ENCODE assay signal across 8 mouse cellular contexts in the genomic region with DNA sequence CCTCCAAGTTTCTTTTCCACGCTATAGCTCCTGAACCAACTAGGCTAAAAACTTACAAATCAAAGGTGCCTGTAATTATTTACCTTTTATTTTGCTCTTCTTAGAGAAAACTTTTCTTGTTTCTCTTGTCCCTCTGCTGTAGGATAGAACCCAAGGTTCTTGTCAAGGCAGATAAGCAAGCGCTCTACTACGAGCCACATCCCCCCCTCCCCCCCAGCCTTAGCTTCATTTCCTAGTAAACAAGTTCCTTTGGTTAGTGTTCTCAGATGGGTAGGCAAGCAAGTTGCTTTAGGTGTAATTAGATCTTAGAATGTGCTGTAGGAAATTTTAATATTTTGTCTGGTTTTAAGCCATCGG. TPM values are rescaled to one million over a fixed set of nuclear protein-coding genes. Genes with fewer than 3 reads are reported as not detected.
DNase-seq lines count a peak whose midpoint lies in the region; ATAC-seq and TF ChIP-seq lines count a peak whose summit lies in the region.

No protein-coding gene starts in this region.

- H3K4me3 ChIP-seq in heart, postnatal 0 days (ENCODE audit: low read depth, low read length): peak overlapping the region; percentile 94
- peak overlapping the region; percentile 91 for H3K4me3 ChIP-seq in midbrain, embryonic 10.5 days

- H3K4me1 ChIP-seq in heart, postnatal 0 days (ENCODE audit: control insufficient read depth, insufficient read depth): peaks cover 21% of the 10 kb centered on the region
- peaks cover 37% of the 10 kb centered on the region for H3K4me1 ChIP-seq in midbrain, embryonic 10.5 days

- H3K4me2 ChIP-seq in heart, postnatal 0 days (ENCODE audit: low read depth, low read length): peak overlapping the region; percentile 81

- H3K9me3 ChIP-seq in heart, postnatal 0 days (replicated peaks; ENCODE audit: control insufficient read depth, low read length): no peaks in the 10 kb centered on the region
- no peaks in the 10 kb centered on the region for H3K9me3 ChIP-seq in midbrain, embryonic 10.5 days (replicated peaks)

- H3K27ac ChIP-seq in heart, postnatal 0 days (ENCODE audit: low read depth): peak overlapping the region; percentile 99
- H3K27ac ChIP-seq in midbrain, embryonic 10.5 days (replicated peaks): peak overlapping the region; percentile 98

- TF ChIP-seq EP300 in heart, postnatal 0 days (IDR thresholded peaks at IDR 0.05; ENCODE audit: low read depth): no peak

- peak overlapping the region; percentile 97 for H3K9ac ChIP-seq in heart, postnatal 0 days (replicated peaks; ENCODE audit: low read depth, low read length)

- no peak for DNase-seq in heart, postnatal 0 days (ENCODE audit: low spot score)
- DNase-seq in heart, adult 9 months (ENCODE audit: low spot score in 2 of 2): no peak
- peak; percentile 66 for DNase-seq in MEL-GATA-1-ER (ENCODE audit: extremely low read depth, low read depth)
- DNase-seq in forelimb bud, embryonic 11.5 days (ENCODE audit: low read depth, low spot score): peak; percentile 7
- no peak for DNase-seq in midbrain, embryonic 10.5 days (ENCODE audit: low spot score)
- no peak for DNase-seq in retina, postnatal 1 day
- no peak for DNase-seq in right cerebral cortex, postnatal 14 days
- DNase-seq in urinary bladder, postnatal 25 days (ENCODE audit: low spot score): no peak

- H3K36me3 ChIP-seq in heart, postnatal 0 days (replicated peaks; ENCODE audit: control insufficient read depth, insufficient read depth, low read length): peaks cover 5% of the 10 kb centered on the region; the same call in 1 of the 2 replicates
- peaks cover 4% of the 10 kb centered on the region; the same call in 1 of the 2 replicates for H3K36me3 ChIP-seq in midbrain, embryonic 10.5 days

- H3K27me3 ChIP-seq in heart, postnatal 0 days (ENCODE audit: control insufficient read depth, insufficient read depth, low read length): no peaks in the 10 kb centered on the region
- peaks cover 5% of the 10 kb centered on the region; the same call in 1 of the 2 replicates for H3K27me3 ChIP-seq in midbrain, embryonic 10.5 days (ENCODE audit: low read depth, poor library complexity, severe bottlenecking)

- no peak for TF ChIP-seq CTCF in heart, postnatal 0 days (IDR thresholded peaks at IDR 0.05; ENCODE audit: low read depth)

- WGBS in heart, postnatal 0 days: 9% methylated on average over 4 of the region's 4 CpGs
- 21% methylated on average over 4 of the region's 4 CpGs for WGBS in midbrain, embryonic 10.5 days

- ATAC-seq in heart, postnatal 0 days (ENCODE audit: insufficient read depth, low read depth): no peak

RNA-seq across cellular contexts. Expression of a gene that starts 5.7 kb away (rescaled TPM):
- 0.11 and 0.81 TPM in 2 replicates for total RNA-seq in heart, postnatal 0 days (2014; rRNA removed; ENCODE audit: low replicate concordance)
- polyA plus RNA-seq in heart, postnatal 0 days (2015; fragmentation: Nextera tagmentation; extraction: Ambion mirVana): 0.18 and 0.40 TPM in 2 replicates
- polyA plus RNA-seq in midbrain, embryonic 10.5 days (2016; fragmentation: Nextera tagmentation; extraction: Ambion mirVana): 4.5 and 5.5 TPM in 2 replicates

RNA-seq across cellular contexts. Expression of a gene that starts 5.8 kb away (rescaled TPM):
- total RNA-seq in heart, postnatal 0 days (2014; rRNA removed; ENCODE audit: low replicate concordance): 16.3 and 43.4 TPM in 2 replicates
- polyA plus RNA-seq in heart, postnatal 0 days (2015; fragmentation: Nextera tagmentation; extraction: Ambion mirVana): 27.6 and 29.1 TPM in 2 replicates
- 31.0 and 32.7 TPM in 2 replicates for polyA plus RNA-seq in midbrain, embryonic 10.5 days (2016; fragmentation: Nextera tagmentation; extraction: Ambion mirVana)

Comparison
In these comparisons a context has a peak if more than half of its experiments do, and no peak if none do; other contexts are left out.
1. DNase-seq: peak in MEL-GATA-1-ER (single experiment) and forelimb bud, embryonic 11.5 days (single experiment); none in heart, postnatal 0 days (single experiment), heart, adult 9 months (0 of 2), midbrain, embryonic 10.5 days (single experiment), retina, postnatal 1 day (single experiment), right cerebral cortex, postnatal 14 days (single experiment) and urinary bladder, postnatal 25 days (single experiment).